Mouse (Mus musculus) cortical plate, adult 2 months (tissue): ENCODE measurements around the gene Psmd11.

ENCODE experiments used
- CTCF ChIP-seq: fragments of 200-500 bp; IDR thresholded peaks from 2 replicates; pipeline ENCODE4 v1.5.1; 2011; ENCODE audit warnings: mild to moderate bottlenecking, control low read depth, low read length; ENCODE audit not compliant: insufficient read depth; ENCODE audit errors: extremely low read depth
- POLR2A ChIP-seq: fragments of 200-500 bp; IDR thresholded peaks from 2 replicates; pipeline ENCODE4 v1.6.1; 2011; ENCODE audit warnings: mild to moderate bottlenecking, low read length, control low read depth; ENCODE audit not compliant: insufficient read depth; ENCODE audit errors: extremely low read depth

- TF ChIP-seq POLR2A, result no peak
- TF ChIP-seq CTCF, result no peak
Measured at GRCm38 (mm10) chr11:80453198-80453597, 24.8 kb downstream of the Psmd11 start.
